Mouse (Mus musculus) adrenal gland, adult 18-20 months (tissue): ENCODE data around the gene Gm11634. TPM values are rescaled to one million over a fixed set of nuclear protein-coding genes. Genes with fewer than 3 reads are reported as not detected.

ENCODE experiments used
- DNase-seq, 2 experiments: peaks; one replicate each; pipeline ENCODE4 v3.0.0; 2021 to 2022; ENCODE audit warnings: low spot score in 2 of 2
- total RNA-seq, 2 experiments: library from RNA; stranded (reverse); gene quantifications; 1 replicate in 1 of 2; 2 replicates in 1 of 2; pipeline ENCODE4 v1.2.3; 2021

Gm11634 gene
- total RNA-seq, 2 experiments from 2014 or later, result not detected

- DNase-seq, result no peak
These were observed 22.9 kb downstream of the Gm11634 start for GRCm38 (mm10) chr11:101576116-101576515.

DNA sequence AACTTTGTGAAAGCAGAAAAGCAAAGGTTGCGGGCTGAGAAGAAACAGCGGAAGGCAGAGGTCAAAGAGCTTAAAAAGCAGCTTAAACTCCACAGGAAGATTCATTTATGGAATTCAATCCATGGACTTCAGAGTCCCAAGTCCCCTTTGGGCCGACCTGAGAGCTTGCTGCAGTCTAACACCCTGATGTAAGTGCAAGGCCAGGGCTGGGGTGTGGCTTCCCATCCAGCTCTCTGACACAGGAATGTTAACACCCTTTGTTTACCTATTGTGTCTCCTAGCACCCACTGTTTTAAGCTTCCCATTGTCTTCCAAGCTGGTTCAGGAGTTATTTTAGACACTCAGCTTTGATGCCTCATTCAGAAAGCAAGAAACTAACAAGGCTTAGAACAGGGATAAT is 30.6 kb downstream of the Gm11634 start:
- DNase-seq, result no peak

GRCm38 (mm10) chr11:101562391-101562790 is 36.7 kb downstream of the Gm11634 start:
- peak in 1 of 2 experiments; percentile 22 for DNase-seq

DNA sequence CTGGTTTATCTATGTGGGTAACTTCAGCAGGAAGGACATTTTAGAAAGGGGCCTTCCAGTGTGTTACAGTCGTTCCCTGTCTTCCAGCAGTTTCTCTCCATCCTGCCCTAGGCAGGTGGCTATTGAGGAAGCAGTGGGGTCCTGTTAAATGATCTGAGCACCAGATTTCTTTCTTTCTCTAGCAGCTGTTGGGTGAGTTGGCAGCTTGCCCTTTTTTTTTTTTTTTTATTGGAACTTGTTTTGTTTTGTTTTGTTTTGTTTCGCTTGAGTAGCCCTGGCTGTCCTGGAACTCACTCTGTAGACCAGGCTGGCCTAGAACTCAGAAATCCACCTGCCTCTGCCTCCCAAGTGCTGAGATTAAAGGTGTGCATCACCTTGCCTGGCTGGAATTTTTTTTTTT is 42.1 kb downstream of the Gm11634 start:
- no peak for DNase-seq

- DNase-seq, result no peak
These were observed 42.5 kb downstream of the Gm11634 start for GRCm38 (mm10) chr11:101556541-101556940.

- no peak for DNase-seq
These were observed 45.6 kb downstream of the Gm11634 start for GRCm38 (mm10) chr11:101553354-101553930.

GRCm38 (mm10) chr11:101552476-101553300 is 46.4 kb downstream of the Gm11634 start:
- DNase-seq, result peak; percentile 80

- peak; percentile 73 to 84 for DNase-seq
These were observed 47.1 kb downstream of the Gm11634 start, which contains the start of the genes Brca1 and Nbr1 for GRCm38 (mm10) chr11:101551751-101552475. Brca1 (minus strand) TSS chr11:101551955. Nbr1 (plus strand) TSS chr11:101552149.

GRCm38 (mm10) chr11:101548526-101548925 is 50.5 kb downstream of the Gm11634 start:
- DNase-seq, result no peak

DNA sequence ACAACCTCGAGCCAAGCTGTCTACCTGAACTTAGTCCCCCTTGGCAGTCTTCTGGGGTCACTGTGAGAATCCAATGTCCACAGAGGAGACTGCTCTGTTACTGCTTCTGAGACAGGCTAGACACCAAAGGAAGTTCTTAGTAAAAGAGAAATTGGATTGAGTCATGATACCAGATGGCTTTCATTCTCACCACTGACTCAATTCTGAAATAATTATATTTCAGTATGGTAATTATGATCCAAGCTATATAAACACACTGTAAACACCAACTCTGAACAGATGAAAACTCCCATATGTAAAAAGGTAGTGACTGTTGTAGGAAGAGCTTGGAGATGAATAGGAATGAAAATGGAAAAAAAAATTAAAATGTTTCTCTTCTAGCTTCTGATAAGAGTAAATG is 54.9 kb downstream of the Gm11634 start:
- DNase-seq, result no peak

Other genes starting within 250 kb of the Gm11634 start
- gene G6pc, start 231.7 kb downstream of the Gm11634 start, total RNA-seq, result 10 to 100 TPM; 13.0 to 27.5 TPM
- gene Aarsd1, start 181.6 kb downstream of the Gm11634 start, total RNA-seq, result 10 to 100 TPM; 29.1 to 38.1 TPM
- gene Gm27029, start 174.5 kb downstream of the Gm11634 start, total RNA-seq, result 1 to 10 TPM; 2.7 to 4.7 TPM
- 10 to 100 TPM; 28.2 TPM for gene Rundc1, start 174.2 kb downstream of the Gm11634 start, total RNA-seq
- 1 to 10 TPM; 6.1 TPM for gene Ptges3l, start 173.9 kb downstream of the Gm11634 start, total RNA-seq
- gene Rpl27, start 157.0 kb downstream of the Gm11634 start, total RNA-seq, result 10 to 100 TPM; 68.8 to 83.9 TPM
- gene Ifi35, start 150.8 kb downstream of the Gm11634 start, total RNA-seq, result 10 to 100 TPM; 30.0 to 38.8 TPM
- gene Rnd2, start 134.3 kb downstream of the Gm11634 start, total RNA-seq, result 10 to 100 TPM in 1 of 2 experiments, 1 to 10 TPM in 1; 9.8 to 14.9 TPM
- 100 to 1,000 TPM; 126 TPM for gene Vat1, start 133.0 kb downstream of the Gm11634 start, total RNA-seq
- gene Brca1, start 47.3 kb downstream of the Gm11634 start, total RNA-seq, result under 1 TPM; 0.80 to 0.96 TPM
- 100 to 1,000 TPM; 128 to 165 TPM for gene Nbr1, start 47.1 kb downstream of the Gm11634 start, total RNA-seq
- gene Tmem106a, start 17.0 kb downstream of the Gm11634 start, total RNA-seq, result 10 to 100 TPM; 13.9 to 26.8 TPM
- 10 to 100 TPM; 29.3 to 31.3 TPM for gene Rdm1, start 27.9 kb upstream of the Gm11634 start, total RNA-seq
- 10 to 100 TPM; 11.6 to 14.3 TPM for gene Arl4d, start 66.3 kb upstream of the Gm11634 start, total RNA-seq
- 10 to 100 TPM; 24.2 to 27.7 TPM for gene Dhx8, start 133.7 kb upstream of the Gm11634 start, total RNA-seq
- gene Etv4, start 186.1 kb upstream of the Gm11634 start, total RNA-seq, result 1 to 10 TPM in 1 of 2 experiments, under 1 TPM in 1; 0.77 to 2.0 TPM